Mouse (Mus musculus) frontal cortex, postnatal 25 days (tissue): Measurements from ENCODE around the gene Ulk4.

Experiments
- DNase-seq, 2 experiments: peaks; one replicate each; pipeline ENCODE4 v3.0.0; 2022; ENCODE audit warnings: low spot score in 2 of 2

Ulk4 gene

GRCm38 (mm10) chr9:121019932-121020331, 257.1 kb downstream of the Ulk4 start:
- no peak for DNase-seq

DNA sequence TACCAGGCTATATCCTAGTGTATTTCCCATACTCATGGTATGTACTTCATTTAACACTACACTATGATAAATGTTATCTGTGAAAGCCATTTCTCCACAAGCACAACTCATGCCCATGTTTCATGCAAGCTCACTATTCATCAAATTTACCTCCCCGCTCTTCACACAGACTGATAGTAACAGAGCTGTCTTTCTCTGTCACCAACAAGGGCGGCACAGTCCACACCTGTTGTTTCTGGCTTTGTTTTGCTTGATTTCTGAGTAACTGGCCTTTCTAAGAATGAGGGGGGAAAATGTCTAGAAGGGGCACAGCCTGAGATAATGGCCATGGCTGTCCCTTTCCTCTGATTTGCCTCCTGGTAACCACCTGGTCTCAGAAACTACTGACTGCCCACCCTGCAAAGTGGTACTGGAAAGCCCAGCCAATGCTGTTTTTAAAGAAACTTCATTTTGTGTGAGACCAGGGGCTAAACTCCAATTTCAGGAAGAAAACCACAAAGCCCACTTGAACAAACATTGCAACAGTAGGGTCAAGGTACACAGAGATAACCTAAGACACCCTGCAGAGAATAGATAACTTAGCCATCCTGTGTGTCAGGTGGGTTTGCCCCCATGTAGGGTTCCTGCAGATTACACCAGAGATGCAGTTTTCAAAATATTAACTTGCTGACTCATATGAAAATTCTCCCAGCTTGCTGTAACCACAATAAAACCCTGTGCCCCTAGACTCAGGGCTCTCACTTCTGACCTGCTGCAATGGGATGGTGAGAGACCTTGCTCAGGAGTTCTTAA, 258.3 kb downstream of the Ulk4 start:
- no peak for DNase-seq

DNA sequence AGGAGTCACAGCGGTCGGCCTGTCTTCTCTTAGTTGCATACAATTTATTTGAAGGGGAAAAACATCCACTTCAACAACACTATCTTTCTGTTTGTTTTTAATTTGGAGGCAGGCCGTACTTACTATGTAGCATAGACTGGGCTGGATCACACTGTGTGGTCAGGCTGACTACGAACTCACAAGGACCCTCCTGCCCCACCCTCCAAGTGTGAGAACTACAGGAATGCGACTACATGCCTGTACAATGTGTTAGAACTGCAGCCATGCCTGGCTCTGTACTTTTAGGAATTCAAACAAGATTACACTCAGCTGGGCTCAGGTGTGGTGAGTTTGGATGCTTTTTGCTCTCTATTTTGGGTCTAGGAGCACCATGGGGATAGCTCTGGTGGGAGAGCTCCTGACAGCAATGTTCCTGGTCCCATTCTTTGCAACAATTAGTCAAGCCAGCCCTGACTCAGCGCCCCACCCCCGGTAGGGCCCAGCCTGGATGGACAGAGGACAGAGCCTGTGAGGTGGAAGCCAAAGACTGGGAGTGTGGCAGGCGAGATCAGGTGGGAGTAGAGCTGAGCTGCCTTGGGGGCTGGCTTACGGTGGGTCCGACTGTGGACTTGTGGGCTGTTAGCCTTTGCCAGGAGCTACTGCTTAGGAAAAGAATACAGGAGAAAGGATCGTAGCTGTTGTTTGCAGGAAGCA, 261.0 kb downstream of the Ulk4 start:
- no peak for DNase-seq

DNA sequence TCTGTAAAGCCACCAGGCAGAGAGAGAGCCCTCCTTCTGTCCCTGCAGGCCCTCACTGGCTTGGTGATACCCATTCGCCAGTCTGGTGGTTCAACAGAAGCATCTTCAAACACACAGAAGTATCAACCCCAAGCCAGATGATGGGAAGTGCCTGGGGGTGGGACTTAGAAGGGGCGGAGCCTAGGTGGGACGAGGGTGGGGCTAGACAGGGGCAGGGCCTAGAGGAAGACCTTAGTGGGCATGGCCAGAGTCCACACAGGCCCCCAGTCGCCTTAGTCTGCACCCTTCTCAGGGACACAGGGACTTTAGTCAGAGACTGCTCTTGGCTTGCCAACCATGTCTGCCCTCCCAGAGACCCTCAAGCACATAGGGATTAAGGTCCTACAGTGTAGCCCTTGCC, 265.5 kb downstream of the Ulk4 start:
- DNase-seq: no peak

DNA sequence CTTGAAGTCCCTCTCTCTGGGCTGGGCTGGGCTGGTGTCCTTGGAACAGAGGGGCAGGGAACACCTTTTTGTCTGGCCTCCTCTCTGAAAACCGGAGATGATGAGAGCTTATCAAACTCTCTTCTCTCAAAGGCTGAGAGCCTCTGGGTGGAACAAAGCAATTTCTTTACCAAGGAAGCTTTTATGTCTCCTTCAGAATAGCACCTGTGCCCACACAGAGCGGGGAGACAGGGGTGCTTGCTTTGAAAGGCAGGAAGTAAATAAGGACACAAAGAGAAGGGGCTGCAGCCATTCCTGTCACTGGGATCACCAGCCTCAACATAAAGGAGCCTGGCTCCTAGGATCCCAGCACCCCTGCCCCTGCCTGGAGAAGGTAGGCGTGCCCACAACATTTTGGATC, 266.5 kb downstream of the Ulk4 start:
- no peak for DNase-seq

DNA sequence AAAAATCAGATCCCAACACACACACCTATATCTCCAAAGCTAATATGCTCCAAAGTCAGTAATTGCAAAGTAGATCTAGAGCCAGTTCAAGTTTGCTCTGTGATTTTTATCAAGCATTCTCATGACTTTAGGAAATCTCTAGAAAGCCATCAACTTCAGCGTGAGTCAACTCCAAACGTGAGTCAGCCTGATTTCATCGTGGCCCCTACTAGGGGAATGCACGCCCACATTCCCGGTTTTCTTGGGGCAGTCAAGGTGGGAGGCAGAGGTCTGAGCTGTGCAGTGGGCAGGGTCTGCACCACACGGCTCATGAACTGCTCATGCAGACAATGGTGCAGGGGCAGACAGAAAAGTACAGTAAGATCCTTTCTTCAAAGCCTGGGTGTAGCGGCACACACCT, 271.0 kb downstream of the Ulk4 start:
- no peak for DNase-seq

DNA sequence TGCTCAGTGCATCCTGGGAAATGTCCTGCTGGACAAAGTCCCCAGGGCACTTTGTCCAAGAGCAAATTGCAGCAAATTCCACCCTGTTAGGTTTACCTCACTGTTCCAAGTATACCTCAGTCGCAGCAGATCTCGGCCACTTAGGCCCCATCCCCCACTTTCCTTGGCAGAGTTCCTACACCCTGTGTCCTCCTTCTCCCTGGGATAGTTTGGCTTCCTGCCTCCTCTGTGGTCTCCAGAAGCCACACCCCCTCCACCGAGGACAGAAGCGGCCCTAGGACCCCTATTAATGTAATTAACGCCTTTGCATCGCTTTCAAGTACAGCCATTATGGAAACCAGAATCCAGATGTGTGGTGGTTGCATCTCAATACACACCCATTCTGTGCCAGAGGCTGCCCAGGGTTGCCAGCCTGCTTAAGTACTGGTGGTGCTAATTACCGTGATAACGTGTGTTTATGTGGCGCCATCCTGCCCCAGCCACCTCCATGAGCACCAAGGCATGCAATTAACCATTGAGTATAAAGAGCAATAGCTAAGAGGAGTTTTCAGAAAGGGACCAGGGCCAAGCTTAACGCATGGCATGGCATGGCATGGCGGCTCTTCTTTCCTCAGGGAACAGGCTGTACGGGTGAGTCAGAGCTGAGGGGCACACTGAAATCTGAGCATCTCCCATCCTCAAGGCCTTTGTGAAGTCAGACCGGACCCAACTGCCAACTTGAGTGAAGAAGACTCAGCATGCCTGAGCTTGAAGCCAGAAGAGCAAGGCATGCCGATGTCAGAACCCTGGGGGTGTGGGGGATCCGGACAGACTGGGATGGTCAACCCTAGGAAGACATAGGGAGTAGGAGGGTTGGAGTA, 275.1 kb downstream of the Ulk4 start:
- no peak for DNase-seq

DNA sequence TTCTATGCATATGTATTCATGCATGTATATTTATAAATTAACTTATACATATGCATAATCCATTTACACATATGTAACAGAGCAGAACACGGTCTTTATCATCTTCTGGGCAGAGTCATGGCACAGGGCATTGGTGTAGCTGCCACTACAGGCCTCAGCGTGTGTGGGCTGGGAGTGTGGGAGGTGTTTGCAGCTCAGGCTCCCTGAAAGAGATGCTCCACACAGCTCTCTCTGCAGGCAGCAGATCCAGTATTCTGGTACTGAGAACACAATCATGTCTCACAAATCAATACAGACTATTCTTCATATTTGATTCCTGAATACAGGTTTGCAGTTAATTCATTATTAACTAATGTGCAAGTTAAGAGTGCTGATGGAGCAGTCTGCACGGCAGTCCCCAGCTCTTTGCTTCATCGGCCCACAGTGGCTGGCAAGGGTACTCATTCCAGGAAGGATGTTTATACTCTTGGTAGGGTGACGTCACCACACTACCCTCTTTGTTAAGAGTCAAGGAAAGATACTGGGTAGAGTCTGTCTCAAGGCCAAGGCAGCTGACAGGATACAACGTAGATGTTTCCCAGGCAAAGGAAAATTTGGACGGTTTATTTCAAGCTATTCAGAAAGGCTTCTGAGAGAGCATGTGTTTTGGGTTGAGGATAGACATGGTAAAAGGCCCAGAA, 276.2 kb downstream of the Ulk4 start:
- peak in 1 of 2 experiments; percentile 20 for DNase-seq

- DNase-seq: no peak
Observed at GRCm38 (mm10) chr9:120998696-120999095, 278.3 kb downstream of the Ulk4 start.

DNA sequence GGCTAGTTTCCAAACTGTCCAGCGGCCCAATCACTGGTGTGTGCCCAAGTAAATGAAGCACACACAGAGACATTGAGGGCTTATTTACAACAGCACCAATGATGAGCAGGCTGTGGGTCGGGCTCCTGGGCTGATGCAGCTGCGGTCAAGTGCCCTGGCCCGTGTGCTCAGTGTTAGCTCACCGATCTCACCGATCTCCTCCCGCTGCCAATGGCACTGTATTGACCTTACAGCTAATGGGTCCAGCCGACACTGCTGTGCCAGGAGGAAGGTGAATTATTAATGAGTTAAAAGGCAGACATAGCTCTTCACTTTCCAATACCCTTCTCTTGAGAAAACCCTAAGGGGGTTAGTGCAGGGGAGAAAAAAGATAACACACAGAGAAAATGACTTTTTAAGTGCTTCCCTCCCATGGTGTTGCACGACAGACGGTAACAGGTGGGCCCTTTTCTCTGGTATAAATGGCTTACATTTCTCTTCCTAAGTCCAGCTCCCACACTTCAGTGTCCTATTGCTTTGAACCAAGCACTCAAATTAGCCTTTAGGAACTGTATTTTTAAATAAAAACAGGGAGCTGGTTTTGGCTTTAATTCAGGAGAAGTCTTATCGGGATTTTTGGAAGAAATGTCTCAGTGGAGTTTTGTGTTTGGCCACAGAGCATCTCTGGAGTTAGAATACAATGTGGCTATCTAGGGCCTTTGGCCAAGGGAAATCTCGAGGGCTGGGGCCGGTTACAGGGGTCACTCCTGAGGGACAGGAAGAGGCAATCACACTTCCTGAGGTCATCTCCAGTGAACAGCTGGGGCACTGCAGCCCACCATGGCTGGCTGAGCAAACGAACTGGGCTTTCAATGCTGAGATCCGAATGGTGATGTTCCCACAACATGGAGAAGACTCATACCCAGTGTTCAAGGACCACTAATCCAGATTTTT, 282.5 kb downstream of the Ulk4 start:
- DNase-seq: no peak

GRCm38 (mm10) chr9:120993004-120993403, 284.0 kb downstream of the Ulk4 start:
- no peak for DNase-seq

- no peak for DNase-seq
Observed at GRCm38 (mm10) chr9:120991801-120992200, 285.2 kb downstream of the Ulk4 start.

DNA sequence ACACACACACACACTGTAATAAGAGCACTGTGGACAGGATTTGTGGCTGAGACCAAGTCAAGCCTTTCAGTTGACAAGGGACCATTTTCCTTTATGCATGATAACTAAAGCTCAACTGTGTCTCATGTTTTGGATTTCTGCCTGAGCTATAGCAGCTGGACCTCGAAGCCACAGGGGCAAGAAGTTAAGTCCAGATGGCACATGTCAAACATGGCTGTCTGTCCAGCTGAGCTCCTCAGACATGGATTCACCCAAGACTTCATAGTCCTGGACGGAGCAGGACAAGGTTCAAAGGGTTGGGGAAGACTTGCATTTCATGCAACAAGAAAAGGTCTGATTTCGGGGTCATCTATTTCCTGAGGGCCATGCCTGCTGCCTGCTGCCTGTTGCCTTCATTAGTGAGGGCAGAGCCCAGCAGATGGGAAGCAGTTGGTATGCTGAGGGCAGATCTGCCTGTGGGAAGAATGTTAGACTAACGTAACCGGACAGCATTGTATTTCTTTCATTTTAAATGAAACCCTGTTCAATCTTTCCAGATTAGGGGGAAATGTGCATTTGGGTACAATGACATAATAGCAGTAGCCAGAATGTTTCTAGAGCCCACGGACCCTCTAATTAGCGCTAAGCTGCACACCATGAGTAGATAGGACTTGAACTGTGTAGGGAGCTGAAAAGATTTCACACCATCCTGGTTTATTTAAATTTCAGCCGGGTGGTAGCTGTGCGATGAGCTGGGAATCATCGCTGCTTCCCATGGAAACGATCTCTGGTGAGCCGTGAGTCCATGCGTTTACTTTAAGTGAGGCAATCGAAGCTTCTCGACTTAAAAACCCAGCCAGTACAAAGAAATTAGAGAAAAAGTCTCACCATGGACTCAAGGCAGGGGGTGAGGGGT, 286.9 kb downstream of the Ulk4 start:
- no peak for DNase-seq

- no peak for DNase-seq
Observed at GRCm38 (mm10) chr9:120988088-120988487, 288.9 kb downstream of the Ulk4 start.

- DNase-seq: no peak
Observed at GRCm38 (mm10) chr9:120986994-120987393, 290.0 kb downstream of the Ulk4 start.

DNA sequence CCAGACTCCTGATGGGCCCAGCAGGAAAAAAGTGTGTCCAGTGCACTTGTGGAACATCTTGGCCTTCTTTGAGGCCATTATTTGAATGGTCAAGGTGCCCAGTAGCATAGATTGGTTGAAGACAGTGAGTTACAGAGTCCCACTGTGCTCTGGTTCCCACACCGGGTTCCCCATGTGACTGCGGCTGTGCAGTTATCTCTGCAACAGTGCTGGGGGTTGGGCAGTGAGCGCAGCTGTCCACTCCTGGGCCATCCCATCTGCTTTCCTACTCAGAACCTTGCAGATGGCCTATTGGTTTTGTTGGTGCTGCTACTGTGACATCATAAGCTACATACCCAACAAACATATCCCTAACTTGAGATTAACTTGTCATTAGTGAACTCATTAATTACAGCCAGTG, 290.7 kb downstream of the Ulk4 start:
- no peak for DNase-seq

- no peak for DNase-seq
Observed at GRCm38 (mm10) chr9:120985524-120985923, 291.5 kb downstream of the Ulk4 start.

GRCm38 (mm10) chr9:120985009-120985408, 292.0 kb downstream of the Ulk4 start:
- no peak for DNase-seq

- no peak for DNase-seq
Observed at GRCm38 (mm10) chr9:120984509-120984908, 292.5 kb downstream of the Ulk4 start.

DNA sequence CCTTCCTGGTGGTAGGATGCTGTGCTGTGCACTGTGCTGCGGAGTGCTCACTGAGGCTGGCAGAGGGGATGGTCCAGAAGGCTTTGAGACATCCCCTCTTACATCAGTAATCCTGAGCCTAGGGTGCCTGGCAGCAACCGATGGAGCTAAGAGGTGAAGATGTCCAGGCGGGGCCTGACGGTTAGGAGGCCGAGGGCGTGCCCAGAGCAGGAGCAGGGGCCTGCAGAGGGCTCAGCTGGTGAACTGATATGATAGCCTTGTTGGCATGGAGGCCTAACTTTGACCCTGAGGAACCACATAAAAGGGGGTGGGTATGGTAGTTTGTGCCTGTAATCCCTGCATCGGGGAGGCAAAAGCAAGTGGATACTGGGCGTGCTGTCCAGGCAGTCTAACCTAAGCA, 293.1 kb downstream of the Ulk4 start:
- DNase-seq: no peak
